Mouse (Mus musculus) myocyte (in vitro differentiated cells): ENCODE measurements at regions not wholly inside any gene's neighbourhood (a gene's known extent, or its start where the extent isn't known, plus 50 kb on each side); places are given as distances from the start of the nearest gene placed in this dataset.

Experiments
- E2F4 ChIP-seq: IDR thresholded peaks from one replicate; pipeline ENCODE4 v1.6.1; 2011; ENCODE audit warnings: mild to moderate bottlenecking, control low read depth, moderate library complexity; ENCODE audit not compliant: insufficient read depth
- POLR2A ChIP-seq: IDR thresholded peaks from one replicate; pipeline ENCODE4 v1.6.1; 2011; ENCODE audit warnings: low read depth, mild to moderate bottlenecking, control low read depth, moderate library complexity; ENCODE audit not compliant: insufficient read length

GRCm38 (mm10) chr10:54797306-54797705 lies 720.9 kb upstream of the Man1a start:
- TF ChIP-seq POLR2A (no peak), E2F4 (no peak)
